Mouse (Mus musculus): ENCODE measurements around the gene Epm2a. TPM values are rescaled to one million over a fixed set of nuclear protein-coding genes. Genes with fewer than 3 reads are reported as not detected.

Gene Epm2a
- total RNA-seq, 2 experiments from 2014 or later = 37.8 to 41.0 TPM

- DNase-seq = no peak
- intact Hi-C loops (cut with DNase I; ENCODE audit: low total_unique reads) = no loop called here
These were observed 67.7 kb downstream of the Epm2a start for GRCm38 (mm10) chr10:11410926-11411325.

DNA sequence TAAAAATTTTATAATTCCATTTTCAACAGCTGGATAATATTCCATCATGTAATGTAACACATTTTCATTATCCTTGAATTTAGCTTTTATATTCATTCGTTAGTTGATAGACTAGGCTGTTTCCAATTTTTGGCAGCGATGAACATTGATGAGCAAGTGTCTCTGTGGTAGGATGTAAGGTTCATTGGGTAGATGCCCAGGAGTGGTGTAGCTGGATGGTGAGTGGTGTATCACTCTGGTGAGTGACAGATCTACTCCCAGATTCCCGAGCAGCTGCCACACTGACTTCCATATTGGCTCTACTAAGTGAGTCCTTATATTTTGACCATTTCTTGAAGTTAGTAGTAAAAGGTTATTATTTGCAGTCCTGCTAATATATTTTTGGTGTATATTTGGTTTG is 76.9 kb downstream of the Epm2a start:
- intact Hi-C loops (cut with DNase I; ENCODE audit: low total_unique reads) = no loop called here
- DNase-seq = no peak

- intact Hi-C loops (cut with DNase I; ENCODE audit: low total_unique reads) = no loop called here
- no peak for DNase-seq
These were observed 86.0 kb downstream of the Epm2a start for GRCm38 (mm10) chr10:11429059-11429812.

DNA sequence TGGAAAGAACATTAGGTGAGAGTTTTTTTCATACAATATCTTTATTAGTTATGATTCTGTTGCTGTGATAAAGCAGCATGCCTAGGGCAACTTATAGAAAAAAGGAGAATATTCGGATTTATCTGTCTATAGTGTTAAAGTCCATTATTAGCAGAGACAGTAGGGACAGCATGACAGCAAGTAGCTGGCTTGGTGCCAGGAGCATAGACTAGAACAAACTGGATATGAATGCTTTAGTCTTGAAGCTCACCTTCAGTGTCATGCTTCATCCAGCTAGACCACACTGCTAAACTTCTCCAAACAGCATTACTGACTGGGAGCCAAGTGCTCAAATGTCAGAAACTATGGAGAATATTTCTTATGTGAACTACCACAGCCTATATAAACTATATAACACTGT is 93.8 kb downstream of the Epm2a start:
- intact Hi-C loops (cut with DNase I; ENCODE audit: low total_unique reads) = no loop called here
- no peak for DNase-seq

DNA sequence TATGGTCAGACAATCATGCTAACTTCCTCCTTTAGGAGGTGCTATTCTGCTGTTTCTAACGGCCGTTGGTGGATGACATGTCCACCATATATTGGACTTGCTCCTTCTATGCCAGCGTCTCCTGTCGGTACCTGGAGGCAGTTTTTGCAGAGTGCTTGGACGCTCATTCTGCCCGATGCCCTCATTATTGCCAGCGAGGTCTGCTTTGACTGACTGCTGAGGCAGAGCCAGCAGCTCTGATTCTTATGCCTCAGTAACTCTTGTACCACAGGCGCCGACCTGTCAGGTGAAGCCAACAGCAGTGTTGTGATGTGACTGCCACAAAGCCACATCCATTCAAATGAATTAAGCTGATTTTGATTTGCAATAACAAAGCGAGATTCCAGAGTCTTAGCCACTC is 95.3 kb downstream of the Epm2a start:
- intact Hi-C loops (cut with DNase I; ENCODE audit: low total_unique reads) = no loop called here
- DNase-seq = no peak

GRCm38 (mm10) chr10:11439342-11439741 is 96.1 kb downstream of the Epm2a start:
- intact Hi-C loops (cut with DNase I; ENCODE audit: low total_unique reads) = no loop called here

DNA sequence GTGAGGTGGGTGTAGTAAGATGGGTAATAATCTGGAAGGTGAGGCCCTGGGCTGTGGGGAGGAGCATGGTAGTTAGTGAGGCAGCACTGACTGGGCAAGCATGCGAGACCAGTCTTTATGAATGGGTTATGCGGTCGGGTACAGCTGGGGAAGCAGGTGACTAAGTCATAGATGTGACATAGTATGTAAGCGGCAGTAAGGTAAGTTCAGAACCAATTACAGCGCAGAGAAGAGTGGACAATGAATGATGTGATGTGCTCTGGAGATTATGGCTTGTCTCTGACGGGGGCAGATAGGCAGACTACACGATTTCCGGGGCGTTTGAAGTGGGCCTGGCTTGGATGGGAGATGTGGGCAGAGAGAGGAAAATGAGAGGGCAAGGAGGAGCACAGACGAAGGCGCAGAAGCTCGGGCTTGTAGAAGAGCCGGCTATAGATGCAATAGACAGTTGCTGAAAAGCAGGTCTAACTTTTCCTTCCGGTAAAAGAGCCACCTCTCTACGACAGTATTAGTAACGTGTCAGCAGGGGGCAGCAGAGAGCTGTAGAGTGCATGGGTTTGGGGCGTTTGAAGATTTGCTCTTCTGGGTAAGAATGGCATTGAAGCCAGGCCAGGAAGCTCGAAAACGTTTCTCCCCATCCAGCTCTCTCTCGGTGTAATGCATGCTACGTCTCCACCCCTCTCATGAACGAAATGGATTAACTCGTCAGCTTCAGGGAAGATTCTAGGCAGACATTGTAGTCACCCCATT is 106.5 kb downstream of the Epm2a start:
- peak; percentile 66 for DNase-seq
- intact Hi-C loops (cut with DNase I; ENCODE audit: low total_unique reads) = no loop called here

More at GRCm38 (mm10) chr10:11439342-11439741, 96.1 kb downstream of the Epm2a start:
- DNase-seq = no peak

DNA sequence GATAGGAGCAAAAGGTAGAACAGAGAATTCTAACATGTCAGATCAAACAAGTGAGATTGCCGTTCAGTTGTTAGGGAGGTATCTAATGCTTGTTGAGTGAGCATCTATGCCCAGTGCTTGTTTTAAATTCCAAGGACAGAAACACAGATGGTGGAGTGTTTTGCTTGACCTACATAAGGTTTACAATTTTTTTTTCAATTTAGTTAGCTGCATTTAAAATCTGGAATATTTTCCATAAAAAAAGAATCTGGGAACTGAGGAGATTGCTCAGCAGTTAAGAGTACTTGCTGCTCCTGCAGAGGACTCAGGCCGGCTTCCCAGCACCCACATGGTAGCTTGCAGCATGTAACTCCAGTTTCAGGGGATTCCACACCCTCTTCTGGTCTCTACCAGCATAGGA is 109.3 kb downstream of the Epm2a start:
- intact Hi-C loops (cut with DNase I; ENCODE audit: low total_unique reads) = no loop called here
- DNase-seq = no peak

- intact Hi-C loops (cut with DNase I; ENCODE audit: low total_unique reads) = no loop called here
- no peak for DNase-seq
These were observed 114.2 kb downstream of the Epm2a start for GRCm38 (mm10) chr10:11457445-11457844.

DNA sequence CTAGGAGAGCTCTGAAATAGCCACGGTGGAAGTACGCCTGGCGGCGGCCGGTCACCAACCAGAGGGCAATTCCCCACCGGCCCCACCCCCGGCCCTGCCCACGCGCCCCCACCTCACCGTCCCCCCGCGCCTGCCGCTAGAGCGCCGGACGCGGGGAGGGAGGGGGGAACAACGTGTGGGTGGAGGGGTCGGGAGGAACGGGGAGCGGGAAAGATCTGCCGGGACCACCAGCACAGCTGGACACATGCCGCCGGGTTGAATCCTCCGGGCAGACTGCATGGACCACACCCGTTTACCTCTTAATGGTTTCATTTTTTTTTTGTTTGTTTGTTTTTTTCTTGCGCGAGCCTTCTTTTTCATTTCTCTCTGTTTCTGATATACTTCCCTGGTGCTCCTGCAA is 148.8 kb downstream of the Epm2a start:
- intact Hi-C loops (cut with DNase I; ENCODE audit: low total_unique reads) = no loop called here
- peak; percentile 83 for DNase-seq

Other genes starting within 250 kb of the Epm2a start
- 1 to 10 TPM; 7.5 to 7.6 TPM for gene Shprh, start 194.0 kb upstream of the Epm2a start, total RNA-seq (2021)
- 10 to 100 TPM; 10.8 to 12.7 TPM for gene Fbxo30, start 62.1 kb upstream of the Epm2a start, total RNA-seq (2021)